Mouse (Mus musculus) erythroblast, embryonic 14.5 days (primary cell): ENCODE measurements around the gene Fgfr2.

Experiments used
- GATA1 ChIP-seq: IDR thresholded peaks from 2 replicates; pipeline ENCODE4 v1.6.1; 2012; ENCODE audit warnings: low read length, inconsistent platforms, mixed read lengths
- TAL1 ChIP-seq: IDR thresholded peaks from 3 replicates; pipeline ENCODE4 v1.6.1; 2012; ENCODE audit warnings: low read length, inconsistent platforms, mixed read lengths

DNA sequence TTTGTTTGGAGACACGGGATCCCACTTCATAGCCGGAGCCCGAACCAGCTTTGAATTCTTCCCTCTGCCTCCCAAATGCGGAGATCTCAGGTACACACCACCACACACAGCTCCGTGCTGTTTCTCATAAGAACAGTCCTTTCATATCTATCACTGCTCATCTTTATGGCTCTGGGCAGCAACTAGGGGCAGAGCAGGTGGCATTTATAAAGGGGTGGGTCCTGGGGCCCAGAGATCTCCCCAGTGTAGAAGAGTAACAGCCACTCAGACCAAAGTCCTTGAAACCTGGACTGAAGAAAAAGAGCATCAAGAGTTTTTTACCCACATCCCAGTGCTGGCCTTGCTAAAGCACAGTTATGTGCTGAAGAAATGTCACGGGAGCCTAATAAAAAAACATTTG lies 542.6 kb downstream of the Fgfr2 start:
- TF ChIP-seq TAL1 = no peak
- TF ChIP-seq GATA1 = no peak
